Mouse (Mus musculus) bone marrow macrophage, adult 2 months (primary cell): Measurements from ENCODE around the gene Ndc1.

Experiments
- CTCF ChIP-seq: IDR thresholded peaks from 2 replicates; pipeline ENCODE4 v1.5.1; 2012; ENCODE audit warnings: low read depth, mild to moderate bottlenecking, low read length, moderate library complexity
- POLR2A ChIP-seq: IDR thresholded peaks from 2 replicates; pipeline ENCODE4 v1.6.1; 2012; ENCODE audit warnings: mild to moderate bottlenecking, low read depth, low read length, borderline replicate concordance

GRCm38 (mm10) chr4:107360457-107361145 is 7.0 kb upstream of the Ndc1 start:
- TF ChIP-seq CTCF = no peak
- TF ChIP-seq POLR2A = no peak
